Mouse (Mus musculus) bone marrow, adult 2 months (tissue): ENCODE measurements around the gene Crebl2.

Experiments used
- CTCF ChIP-seq: fragments of 200-500 bp; IDR thresholded peaks from 2 replicates; pipeline ENCODE4 v1.5.1; 2011; ENCODE audit warnings: low read length, control low read depth; ENCODE audit not compliant: control insufficient read depth, insufficient read depth
- POLR2A ChIP-seq: fragments of 200-500 bp; IDR thresholded peaks from 2 replicates; pipeline ENCODE4 v1.6.1; 2011; ENCODE audit warnings: low read depth, mild to moderate bottlenecking, control low read depth, low read length, borderline replicate concordance; ENCODE audit not compliant: control insufficient read depth

- no peak for TF ChIP-seq CTCF
- no peak for TF ChIP-seq POLR2A
Observed at GRCm38 (mm10) chr6:134870887-134871286, 40.9 kb downstream of the Crebl2 start.
